Mouse (Mus musculus): ENCODE results near the gene Rev1.

DNA sequence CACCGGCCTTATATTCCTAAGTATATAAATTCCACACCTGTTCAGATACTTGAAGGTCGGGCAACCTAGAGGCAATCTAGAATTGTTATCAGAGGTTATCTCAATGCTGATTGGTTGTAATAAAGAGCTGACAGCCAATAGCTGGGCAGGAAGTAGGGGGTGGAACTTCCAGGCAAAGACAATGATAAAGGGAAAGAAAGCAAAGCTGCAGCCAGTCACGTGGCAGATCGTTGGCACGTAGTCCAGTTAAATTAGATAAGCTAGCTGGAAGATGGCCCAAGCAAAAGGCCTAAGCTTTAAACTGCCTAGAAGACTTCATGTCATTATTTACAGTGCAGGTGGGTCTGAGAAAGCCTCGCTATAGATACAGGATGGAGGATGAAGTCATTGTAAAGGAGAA, 3.3 kb upstream of the Rev1 start:
- TF ChIP-seq CTCF (IDR thresholded peaks at IDR 0.05; ENCODE audit: borderline replicate concordance, insufficient read depth, low read depth, low read length) (no peak), POLR2A (IDR thresholded peaks at IDR 0.05; ENCODE audit: borderline replicate concordance, insufficient read depth, low read length) (no peak)
